Mouse (Mus musculus) bone marrow, adult 2 months (tissue): ENCODE measurements around the gene Tenm3. TPM values are rescaled to one million over a fixed set of nuclear protein-coding genes. Genes with fewer than 3 reads are reported as not detected.

Experiments
- H3K27ac ChIP-seq: fragments of 200-500 bp; 2 replicates; pipeline ENCODE4 v1.5.1; 2012; ENCODE audit warnings: low read depth, mild to moderate bottlenecking, control low read depth, inconsistent platforms, low read length; ENCODE audit not compliant: control insufficient read depth, poor library complexity, insufficient read depth
- H3K4me1 ChIP-seq: fragments of 200-500 bp; 2 replicates; pipeline ENCODE4 v1.6.1; 2011; ENCODE audit warnings: low read length; ENCODE audit not compliant: control insufficient read depth, insufficient read depth
- H3K4me3 ChIP-seq: fragments of 200-500 bp; replicated peaks from 2 replicates; pipeline ENCODE3; 2011; ENCODE audit warnings: mild to moderate bottlenecking, low read depth, low read length, control low read depth; ENCODE audit not compliant: control insufficient read depth
- CTCF ChIP-seq: fragments of 200-500 bp; IDR thresholded peaks from 2 replicates; pipeline ENCODE4 v1.5.1; 2011; ENCODE audit warnings: low read length, control low read depth; ENCODE audit not compliant: control insufficient read depth, insufficient read depth
- POLR2A ChIP-seq: fragments of 200-500 bp; IDR thresholded peaks from 2 replicates; pipeline ENCODE4 v1.6.1; 2011; ENCODE audit warnings: low read depth, mild to moderate bottlenecking, control low read depth, low read length, borderline replicate concordance; ENCODE audit not compliant: control insufficient read depth
- WGBS: fragments of 180-500 bp; shearing (Covaris S2); methylation state at CpG from one replicate; pipeline ENCODE4 v1.1.7; 2018; 5-methylcytosine and 5-hydroxymethylcytosine counted together
- polyA plus RNA-seq: library from polyadenylated mRNA; stranded (reverse); fragments of >200 nt; gene quantifications from 2 replicates; pipeline ENCODE4 v1.2.4, GENCODE M21; 2011; ENCODE audit warnings: low replicate concordance; ENCODE audit not compliant: missing spikeins, insufficient read depth, insufficient read length

Tenm3 gene
- polyA plus RNA-seq, 1 experiment: 0.45 TPM

DNA sequence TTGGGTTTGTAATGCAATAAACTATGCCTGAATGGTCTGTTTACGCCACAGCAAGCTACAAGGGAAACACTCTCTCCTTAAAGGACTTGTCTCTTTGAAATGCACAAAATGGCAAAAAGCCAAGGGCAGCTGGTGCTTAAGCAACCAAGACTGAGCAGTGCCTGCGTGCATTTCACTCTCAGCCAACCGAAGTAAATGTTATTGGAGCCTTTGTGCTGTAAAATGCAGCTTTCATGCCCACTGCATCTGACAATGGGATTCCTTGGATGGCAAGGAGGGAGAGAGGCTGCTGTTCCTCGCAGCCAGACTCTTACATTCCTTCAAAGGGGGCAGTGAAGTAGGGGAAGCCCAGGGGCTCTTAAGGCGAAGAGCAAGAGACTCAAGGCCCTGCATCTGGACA lies 385.4 kb downstream of the Tenm3 start:
- TF ChIP-seq CTCF: no peak
- no peak for TF ChIP-seq POLR2A
- H3K4me3 ChIP-seq: no peak overlapping the region
- no peak overlapping the region for H3K27ac ChIP-seq
- WGBS: 55% methylated on average over 5 of the region's 5 CpGs
- no peaks in the 10 kb centered on the region for H3K4me1 ChIP-seq

- no peak for TF ChIP-seq POLR2A
- TF ChIP-seq CTCF: no peak
- H3K4me1 ChIP-seq: no peaks in the 10 kb centered on the region
- H3K27ac ChIP-seq: no peak overlapping the region
- H3K4me3 ChIP-seq: no peak overlapping the region
- 61% methylated on average over 22 of the region's 22 CpGs for WGBS
Observed at GRCm38 (mm10) chr8:48456328-48457124, 387.2 kb downstream of the Tenm3 start.

- WGBS: 76% methylated on average over 7 of the region's 7 CpGs
Observed at GRCm38 (mm10) chr8:48451247-48451635, 392.5 kb downstream of the Tenm3 start.

DNA sequence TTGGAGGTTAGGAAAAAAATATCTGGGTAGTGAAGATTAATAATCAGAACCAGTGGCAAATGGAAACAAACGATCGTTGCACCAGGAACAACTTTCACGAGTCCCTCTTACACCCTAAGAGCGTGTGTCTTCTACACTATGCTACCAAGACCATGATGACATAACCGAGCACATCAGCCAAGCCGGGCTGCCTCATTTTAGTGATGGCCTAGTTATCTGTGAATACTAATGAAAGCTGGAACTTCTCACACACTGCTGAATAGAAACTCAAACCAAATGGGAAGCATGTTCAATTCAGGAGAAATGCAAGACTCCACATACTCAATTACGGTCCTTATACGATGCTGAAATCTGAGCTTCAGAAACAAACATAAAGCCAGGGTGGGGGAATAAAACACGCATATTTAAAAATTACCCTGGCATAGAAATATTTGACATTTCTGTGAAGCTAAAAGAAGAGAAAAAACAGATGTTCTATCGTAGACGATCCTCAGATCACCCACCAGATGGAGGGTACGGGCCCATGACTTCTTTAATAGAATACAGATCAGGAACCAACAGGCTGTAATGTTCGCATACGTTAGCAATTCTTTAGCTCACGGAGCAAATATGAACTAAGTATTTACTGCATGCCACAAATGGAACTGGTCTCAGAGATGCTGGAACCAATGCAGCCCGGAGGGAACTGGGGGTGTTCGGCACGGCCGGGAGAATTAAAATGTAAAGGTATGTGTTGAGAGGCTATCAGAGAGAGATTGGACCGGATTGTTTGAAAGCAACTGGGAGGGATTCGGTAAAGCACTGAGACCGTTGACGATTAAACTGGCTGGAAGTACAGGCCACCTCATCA lies 393.1 kb downstream of the Tenm3 start:
- TF ChIP-seq CTCF (no peak), POLR2A (no peak)
- H3K4me3 ChIP-seq: no peak overlapping the region
- no peak overlapping the region for H3K27ac ChIP-seq
- no peaks in the 10 kb centered on the region for H3K4me1 ChIP-seq
- 86% methylated on average over 23 of the region's 23 CpGs for WGBS

More at GRCm38 (mm10) chr8:48451247-48451635, 392.5 kb downstream of the Tenm3 start:
- TF ChIP-seq CTCF (no peak), POLR2A (no peak)
- Histone ChIP-seq H3K27ac (no peak overlapping the region), H3K4me3 (no peak overlapping the region), H3K4me1 (no peaks in the 10 kb centered on the region)

DNA sequence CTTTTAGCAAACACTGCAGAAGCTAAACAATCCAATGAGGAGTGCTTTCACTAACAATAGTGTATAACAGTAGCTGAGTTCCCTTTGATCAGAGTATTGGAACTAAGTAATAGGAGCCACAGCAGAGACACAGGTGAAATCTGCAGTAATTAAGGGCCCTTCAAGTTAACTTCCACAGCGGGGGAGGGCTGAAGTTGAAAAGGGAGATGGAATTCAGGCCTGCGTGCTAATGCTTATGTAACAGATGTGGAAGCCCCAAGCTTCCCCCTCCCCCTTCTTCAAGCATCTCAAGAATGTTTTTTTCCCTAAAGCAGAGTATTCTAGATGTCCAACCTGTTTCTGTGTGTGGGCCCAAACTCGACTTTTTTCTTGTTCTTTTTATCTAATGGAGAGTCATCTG lies 394.1 kb downstream of the Tenm3 start:
- H3K4me3 ChIP-seq: no peak overlapping the region
- H3K27ac ChIP-seq: no peak overlapping the region
- 43% methylated on average over 3 of the region's 3 CpGs for WGBS
- no peaks in the 10 kb centered on the region for H3K4me1 ChIP-seq
- TF ChIP-seq POLR2A: no peak
- no peak for TF ChIP-seq CTCF

- Histone ChIP-seq H3K4me1 (no peaks in the 10 kb centered on the region), H3K27ac (no peak overlapping the region), H3K4me3 (no peak overlapping the region)
- 88% methylated on average over 4 of the region's 4 CpGs for WGBS
- TF ChIP-seq CTCF (no peak), POLR2A (no peak)
Observed at GRCm38 (mm10) chr8:48445690-48446089, 398.1 kb downstream of the Tenm3 start.

GRCm38 (mm10) chr8:48439491-48439890 lies 404.3 kb downstream of the Tenm3 start:
- 87% methylated on average over 12 of the region's 12 CpGs for WGBS
- TF ChIP-seq CTCF (no peak), POLR2A (no peak)
- H3K4me1 ChIP-seq: no peaks in the 10 kb centered on the region

GRCm38 (mm10) chr8:48437523-48438207 lies 406.1 kb downstream of the Tenm3 start:
- Histone ChIP-seq H3K4me3 (no peak overlapping the region), H3K4me1 (no peaks in the 10 kb centered on the region), H3K27ac (no peak overlapping the region)
- TF ChIP-seq CTCF: no peak
- TF ChIP-seq POLR2A: no peak
- 64% methylated on average over 16 of the region's 16 CpGs for WGBS

More at GRCm38 (mm10) chr8:48439491-48439890, 404.3 kb downstream of the Tenm3 start:
- Histone ChIP-seq H3K27ac (no peak overlapping the region), H3K4me3 (no peak overlapping the region)
